Mouse (Mus musculus): ENCODE data around the gene Cspg5. TPM values are rescaled to one million over a fixed set of nuclear protein-coding genes. Genes with fewer than 3 reads are reported as not detected.

Gene Cspg5
- polyA plus RNA-seq (2012; rRNA removed), result 1.5 and 1.6 TPM in 2 replicates

GRCm38 (mm10) chr9:110243221-110243833, at the start of gene Cspg5:
Gene Cspg5 (plus strand): TSS chr9:110243783.
- DNase-seq, result no peak
- no peak within 1 kb of the TSS for H3K4me3 ChIP-seq (ENCODE audit: insufficient read depth, low read depth, low read length)
- TF ChIP-seq POLR2A (IDR thresholded peaks at IDR 0.05; ENCODE audit: low read depth, low read length), result no peak
- TF ChIP-seq CTCF (conservative IDR thresholded peaks at IDR 0.05; ENCODE audit: insufficient read depth, insufficient read length, low read depth, low read length), result no peak
- H3K4me1 ChIP-seq (ENCODE audit: control insufficient read depth, insufficient read depth, low read length), result no peaks in the 10 kb centered on the region
- 89% methylated on average over 7 of the region's 7 CpGs for WGBS
- no peaks in the 10 kb centered on the region for H3K27me3 ChIP-seq (replicated peaks; ENCODE audit: control insufficient read depth, insufficient read depth, low read length)
- no peaks in the 10 kb centered on the region for H3K36me3 ChIP-seq (ENCODE audit: control insufficient read depth, insufficient read depth, low read length)
- H3K27ac ChIP-seq (ENCODE audit: insufficient read depth, low read depth, low read length), result no peak within 1 kb of the TSS

GRCm38 (mm10) chr9:110199870-110200269, 43.7 kb upstream of the Cspg5 start:
- H3K4me1 ChIP-seq (ENCODE audit: control insufficient read depth, insufficient read depth, low read length), result no peaks in the 10 kb centered on the region
- H3K36me3 ChIP-seq (ENCODE audit: control insufficient read depth, insufficient read depth, low read length), result peaks cover 3% of the 10 kb centered on the region
- no peak for DNase-seq
- TF ChIP-seq CTCF (conservative IDR thresholded peaks at IDR 0.05; ENCODE audit: insufficient read depth, insufficient read length, low read depth, low read length) (no peak), POLR2A (IDR thresholded peaks at IDR 0.05; ENCODE audit: low read depth, low read length) (no peak)
- no peak overlapping the region for H3K4me3 ChIP-seq (ENCODE audit: insufficient read depth, low read depth, low read length)
- WGBS, result 70% methylated on average over 2 of the region's 2 CpGs
- H3K27me3 ChIP-seq (replicated peaks; ENCODE audit: control insufficient read depth, insufficient read depth, low read length), result no peaks in the 10 kb centered on the region
- no peak overlapping the region for H3K27ac ChIP-seq (ENCODE audit: insufficient read depth, low read depth, low read length)

- H3K4me1 ChIP-seq (ENCODE audit: control insufficient read depth, insufficient read depth, low read length), result no peaks in the 10 kb centered on the region
- DNase-seq, result no peak
- no peak overlapping the region for H3K4me3 ChIP-seq (ENCODE audit: insufficient read depth, low read depth, low read length)
- 82% methylated on average over 15 of the region's 15 CpGs for WGBS
- H3K27me3 ChIP-seq (replicated peaks; ENCODE audit: control insufficient read depth, insufficient read depth, low read length), result no peaks in the 10 kb centered on the region
- H3K36me3 ChIP-seq (ENCODE audit: control insufficient read depth, insufficient read depth, low read length), result peaks cover 6% of the 10 kb centered on the region
- H3K27ac ChIP-seq (ENCODE audit: insufficient read depth, low read depth, low read length), result no peak overlapping the region
- TF ChIP-seq CTCF (conservative IDR thresholded peaks at IDR 0.05; ENCODE audit: insufficient read depth, insufficient read length, low read depth, low read length), result no peak
- no peak for TF ChIP-seq POLR2A (IDR thresholded peaks at IDR 0.05; ENCODE audit: low read depth, low read length)
Observed at GRCm38 (mm10) chr9:110205526-110206404, 37.8 kb upstream of the Cspg5 start.

GRCm38 (mm10) chr9:110206437-110206836, 37.1 kb upstream of the Cspg5 start:
- Histone ChIP-seq H3K27me3 (replicated peaks; ENCODE audit: control insufficient read depth, insufficient read depth, low read length) (no peaks in the 10 kb centered on the region), H3K36me3 (ENCODE audit: control insufficient read depth, insufficient read depth, low read length) (peaks cover 6% of the 10 kb centered on the region), H3K4me3 (ENCODE audit: insufficient read depth, low read depth, low read length) (no peak overlapping the region), H3K4me1 (ENCODE audit: control insufficient read depth, insufficient read depth, low read length) (no peaks in the 10 kb centered on the region), H3K27ac (ENCODE audit: insufficient read depth, low read depth, low read length) (no peak overlapping the region)
- DNase-seq, result no peak
- TF ChIP-seq CTCF (conservative IDR thresholded peaks at IDR 0.05; ENCODE audit: insufficient read depth, insufficient read length, low read depth, low read length) (no peak), POLR2A (IDR thresholded peaks at IDR 0.05; ENCODE audit: low read depth, low read length) (no peak)
- 88% methylated on average over 2 of the region's 2 CpGs for WGBS

- DNase-seq, result no peak
- 72% methylated on average over 7 of the region's 7 CpGs for WGBS
- H3K36me3 ChIP-seq (ENCODE audit: control insufficient read depth, insufficient read depth, low read length), result peaks cover 6% of the 10 kb centered on the region
Observed at GRCm38 (mm10) chr9:110208265-110208664, 35.3 kb upstream of the Cspg5 start.

GRCm38 (mm10) chr9:110208967-110209366, 34.6 kb upstream of the Cspg5 start:
- Histone ChIP-seq H3K36me3 (ENCODE audit: control insufficient read depth, insufficient read depth, low read length) (peaks cover 6% of the 10 kb centered on the region), H3K27me3 (replicated peaks; ENCODE audit: control insufficient read depth, insufficient read depth, low read length) (no peaks in the 10 kb centered on the region), H3K4me1 (ENCODE audit: control insufficient read depth, insufficient read depth, low read length) (no peaks in the 10 kb centered on the region), H3K27ac (ENCODE audit: insufficient read depth, low read depth, low read length) (no peak overlapping the region), H3K4me3 (ENCODE audit: insufficient read depth, low read depth, low read length) (no peak overlapping the region)
- no peak for DNase-seq
- WGBS, result 69% methylated on average over 3 of the region's 3 CpGs
- no peak for TF ChIP-seq POLR2A (IDR thresholded peaks at IDR 0.05; ENCODE audit: low read depth, low read length)
- TF ChIP-seq CTCF (conservative IDR thresholded peaks at IDR 0.05; ENCODE audit: insufficient read depth, insufficient read length, low read depth, low read length), result no peak

More at GRCm38 (mm10) chr9:110208265-110208664, 35.3 kb upstream of the Cspg5 start:
- TF ChIP-seq POLR2A (IDR thresholded peaks at IDR 0.05; ENCODE audit: low read depth, low read length) (no peak), CTCF (conservative IDR thresholded peaks at IDR 0.05; ENCODE audit: insufficient read depth, insufficient read length, low read depth, low read length) (no peak)
- Histone ChIP-seq H3K4me1 (ENCODE audit: control insufficient read depth, insufficient read depth, low read length) (no peaks in the 10 kb centered on the region), H3K4me3 (ENCODE audit: insufficient read depth, low read depth, low read length) (no peak overlapping the region), H3K27ac (ENCODE audit: insufficient read depth, low read depth, low read length) (no peak overlapping the region), H3K27me3 (replicated peaks; ENCODE audit: control insufficient read depth, insufficient read depth, low read length) (no peaks in the 10 kb centered on the region)

GRCm38 (mm10) chr9:110224273-110224672, 19.3 kb upstream of the Cspg5 start:
- peaks cover 3% of the 10 kb centered on the region for H3K36me3 ChIP-seq (ENCODE audit: control insufficient read depth, insufficient read depth, low read length)
- DNase-seq, result no peak
- no peak overlapping the region for H3K27ac ChIP-seq (ENCODE audit: insufficient read depth, low read depth, low read length)
- TF ChIP-seq CTCF (conservative IDR thresholded peaks at IDR 0.05; ENCODE audit: insufficient read depth, insufficient read length, low read depth, low read length), result no peak
- TF ChIP-seq POLR2A (IDR thresholded peaks at IDR 0.05; ENCODE audit: low read depth, low read length), result no peak
- H3K27me3 ChIP-seq (replicated peaks; ENCODE audit: control insufficient read depth, insufficient read depth, low read length), result no peaks in the 10 kb centered on the region
- WGBS, result 91% methylated on average over 4 of the region's 4 CpGs
- no peaks in the 10 kb centered on the region for H3K4me1 ChIP-seq (ENCODE audit: control insufficient read depth, insufficient read depth, low read length)
- H3K4me3 ChIP-seq (ENCODE audit: insufficient read depth, low read depth, low read length), result no peak overlapping the region

Data from kidney, adult 2 months (tissue).